Mouse (Mus musculus): Measurements from ENCODE around the gene Adgrl2.

GRCm38 (mm10) chr3:148982370-148982769 is 8.0 kb downstream of the Adgrl2 start:
- TF ChIP-seq CTCF (IDR thresholded peaks at IDR 0.05; ENCODE audit: extremely low read depth, insufficient read depth, insufficient read length, insufficient replicate concordance) (no peak), POLR2A (IDR thresholded peaks at IDR 0.05; ENCODE audit: low read depth, low read length) (no peak)

All from spleen, adult 2 months (tissue).